Comparison of ENCODE assay signal across 8 mouse cellular contexts in genomic region chr4:101264741-101265513, GRCm38 (mm10). TPM values are rescaled to one million over a fixed set of nuclear protein-coding genes. Genes with fewer than 3 reads are reported as not detected.
DNase-seq lines count a peak whose midpoint lies in the region; ATAC-seq and TF ChIP-seq lines count a peak whose summit lies in the region.

Gene Jak1, minus strand, starts transcription at chr4:101265282.

- intact Hi-C loops in heart, adult 2 months (cut with DNase I) = loop anchor here (1.0 to 10.0 kb wide), 6 partner anchors 27 to 380 kb away; partner anchors contain the start of gene Leprot

- H3K27ac ChIP-seq in embryonic facial prominence, embryonic 14.5 days (replicated peaks; ENCODE audit: low read depth, low read length) = peak within 1 kb of the TSS; percentile 79
- H3K27ac ChIP-seq in heart, adult 2 months = peak within 1 kb of the TSS; percentile 98
- H3K27ac ChIP-seq in limb, embryonic 13.5 days = peak within 1 kb of the TSS; percentile 83
- peak within 1 kb of the TSS; percentile 76 for H3K27ac ChIP-seq in midbrain, embryonic 16.5 days (ENCODE audit: low read length)

- WGBS in embryonic facial prominence, embryonic 14.5 days = under 1% methylated on average over 56 of the region's 84 CpGs
- WGBS in heart, adult 2 months = under 1% methylated on average over 79 of the region's 84 CpGs
- under 1% methylated on average over 82 of the region's 84 CpGs for WGBS in limb, embryonic 13.5 days
- under 1% methylated on average over 62 of the region's 84 CpGs for WGBS in midbrain, embryonic 16.5 days

- H3K4me2 ChIP-seq in embryonic facial prominence, embryonic 14.5 days (ENCODE audit: low read depth, low read length) = peak within 1 kb of the TSS; percentile 86
- H3K4me2 ChIP-seq in limb, embryonic 13.5 days (replicated peaks) = peak within 1 kb of the TSS; percentile 82
- H3K4me2 ChIP-seq in midbrain, embryonic 16.5 days (ENCODE audit: low read length) = peak within 1 kb of the TSS; percentile 88

- peaks cover 14% of the 10 kb centered on the region for H3K4me1 ChIP-seq in embryonic facial prominence, embryonic 14.5 days (ENCODE audit: control insufficient read depth, insufficient read depth, low read length)
- H3K4me1 ChIP-seq in heart, adult 2 months (ENCODE audit: control insufficient read depth, insufficient read depth, low read length) = peaks cover 12% of the 10 kb centered on the region
- peaks cover 7% of the 10 kb centered on the region for H3K4me1 ChIP-seq in limb, embryonic 13.5 days
- H3K4me1 ChIP-seq in midbrain, embryonic 16.5 days (ENCODE audit: control insufficient read depth, insufficient read depth, low read length) = peaks cover 7% of the 10 kb centered on the region; the same call in 1 of the 2 replicates

- H3K79me2 ChIP-seq in heart, adult 2 months (replicated peaks; ENCODE audit: control insufficient read depth, insufficient read depth, low read length) = peaks cover 1% of the 10 kb centered on the region; the same call in 1 of the 2 replicates

- peak; percentile 98 for DNase-seq in 3T3-L1 (ENCODE audit: low read depth, low spot score)
- DNase-seq in adrenal gland, postnatal 4 days (ENCODE audit: low spot score in 2 of 2) = peak; percentile 94 to 96
- peak; percentile 99 for DNase-seq in embryonic facial prominence, embryonic 14.5 days (ENCODE audit: low spot score)
- peak; percentile 98 to 99 for DNase-seq in heart, adult 2 months
- DNase-seq in kidney, adult 8-10 months = peak; percentile 98 to 99
- peak; percentile 95 to 99 for DNase-seq in spleen, postnatal 10 days (ENCODE audit: low spot score in 2 of 2)

- H3K36me3 ChIP-seq in embryonic facial prominence, embryonic 14.5 days (ENCODE audit: control insufficient read depth, insufficient read depth, low read length) = no peaks in the 10 kb centered on the region
- H3K36me3 ChIP-seq in heart, adult 2 months (ENCODE audit: control insufficient read depth, insufficient read depth, low read length) = peaks cover 7% of the 10 kb centered on the region
- H3K36me3 ChIP-seq in limb, embryonic 13.5 days = no peaks in the 10 kb centered on the region
- H3K36me3 ChIP-seq in midbrain, embryonic 16.5 days (ENCODE audit: control insufficient read depth, insufficient read depth, low read length) = no peaks in the 10 kb centered on the region

- TF ChIP-seq CTCF in heart, adult 2 months (IDR thresholded peaks at IDR 0.05) = no peak

- H3K4me3 ChIP-seq in embryonic facial prominence, embryonic 14.5 days (ENCODE audit: low read depth, low read length) = peak within 1 kb of the TSS; percentile 78
- peak within 1 kb of the TSS; percentile 79 for H3K4me3 ChIP-seq in heart, adult 2 months
- peak within 1 kb of the TSS; percentile 94 for H3K4me3 ChIP-seq in limb, embryonic 13.5 days
- peak within 1 kb of the TSS; percentile 99 for H3K4me3 ChIP-seq in midbrain, embryonic 16.5 days (ENCODE audit: low read depth, low read length)

- no peaks in the 10 kb centered on the region for H3K9me3 ChIP-seq in embryonic facial prominence, embryonic 14.5 days (ENCODE audit: control insufficient read depth, low read length)
- H3K9me3 ChIP-seq in limb, embryonic 13.5 days = no peaks in the 10 kb centered on the region
- no peaks in the 10 kb centered on the region for H3K9me3 ChIP-seq in midbrain, embryonic 16.5 days (replicated peaks; ENCODE audit: control insufficient read depth, low read length, poor library complexity, severe bottlenecking)

- peak within 1 kb of the TSS; percentile 91 for H3K9ac ChIP-seq in embryonic facial prominence, embryonic 14.5 days (ENCODE audit: low read depth, low read length)
- peak within 1 kb of the TSS; percentile 99 for H3K9ac ChIP-seq in heart, adult 2 months (ENCODE audit: low read depth, low read length)
- H3K9ac ChIP-seq in limb, embryonic 13.5 days = peak within 1 kb of the TSS; percentile 95
- peak within 1 kb of the TSS; percentile 96 for H3K9ac ChIP-seq in midbrain, embryonic 16.5 days (ENCODE audit: low read depth, low read length)

- peak; percentile 100 for ATAC-seq in embryonic facial prominence, embryonic 14.5 days (ENCODE audit: low read depth)
- peak; percentile 98 for ATAC-seq in limb, embryonic 13.5 days (ENCODE audit: low FRiP score, low read depth)
- peak; percentile 99 for ATAC-seq in midbrain, embryonic 16.5 days

- H3K27me3 ChIP-seq in embryonic facial prominence, embryonic 14.5 days (replicated peaks; ENCODE audit: control insufficient read depth, insufficient read depth, low read length) = no peaks in the 10 kb centered on the region
- no peaks in the 10 kb centered on the region; the same call in 1 of the 2 replicates for H3K27me3 ChIP-seq in heart, adult 2 months (ENCODE audit: control insufficient read depth, insufficient read depth, low read length)
- no peaks in the 10 kb centered on the region for H3K27me3 ChIP-seq in limb, embryonic 13.5 days
- no peaks in the 10 kb centered on the region for H3K27me3 ChIP-seq in midbrain, embryonic 16.5 days (ENCODE audit: control insufficient read depth, insufficient read depth, low read depth, low read length)

- TF ChIP-seq EP300 in heart, adult 2 months (IDR thresholded peaks at IDR 0.05; ENCODE audit: insufficient read depth, low read depth, low read length) = no peak

- peak; percentile 98 for TF ChIP-seq POLR2A in heart, adult 2 months (IDR thresholded peaks at IDR 0.05; ENCODE audit: insufficient read depth, low read depth, low read length)

RNA-seq across cellular contexts. Expression of gene Jak1, which starts in this region (rescaled TPM):
- total RNA-seq in adrenal gland, postnatal 4 days (2021) = 100 to 1,000 TPM; 120 to 122 TPM
- polyA plus RNA-seq in embryonic facial prominence, embryonic 14.5 days (2014; fragmentation: Nextera tagmentation; extraction: Ambion mirVana) = 82.2 and 92.4 TPM in 2 replicates
- 10 to 100 TPM; 86.7 to 95.4 TPM for total RNA-seq in heart, adult 2 months (2021)
- polyA plus RNA-seq in heart, adult 2 months (2012; rRNA removed) = 30.9 and 53.7 TPM in 2 replicates
- 77.2 and 88.0 TPM in 2 replicates for polyA plus RNA-seq in limb, embryonic 13.5 days (2015; fragmentation: Nextera tagmentation; extraction: Ambion mirVana)
- 74.9 and 85.3 TPM in 2 replicates for polyA plus RNA-seq in midbrain, embryonic 16.5 days (2015; fragmentation: Nextera tagmentation; extraction: Ambion mirVana)

Comparison
In these comparisons a context has a peak if more than half of its experiments do, and no peak if none do; other contexts are left out.
1. Peak in every context shown above with its lines: DNase-seq, ATAC-seq, H3K4me3 ChIP-seq and H3K27ac ChIP-seq.